Mouse (Mus musculus) G1E-ER4 (cell line): ENCODE data around the gene Tbx21. TPM values are rescaled to one million over a fixed set of nuclear protein-coding genes. Genes with fewer than 3 reads are reported as not detected.

Experiments used
- GATA1 ChIP-seq: IDR thresholded peaks from one replicate; pipeline ENCODE4 v1.8.0; 2012; ENCODE audit warnings: low read length, inconsistent platforms
- polyA plus RNA-seq: library from polyadenylated mRNA; stranded (reverse); fragments of >175 nt; gene quantifications from 2 replicates; pipeline ENCODE4 v1.2.3, GENCODE M21; 2012

The Tbx21 gene
- polyA plus RNA-seq: not detected in 2 replicates

DNA sequence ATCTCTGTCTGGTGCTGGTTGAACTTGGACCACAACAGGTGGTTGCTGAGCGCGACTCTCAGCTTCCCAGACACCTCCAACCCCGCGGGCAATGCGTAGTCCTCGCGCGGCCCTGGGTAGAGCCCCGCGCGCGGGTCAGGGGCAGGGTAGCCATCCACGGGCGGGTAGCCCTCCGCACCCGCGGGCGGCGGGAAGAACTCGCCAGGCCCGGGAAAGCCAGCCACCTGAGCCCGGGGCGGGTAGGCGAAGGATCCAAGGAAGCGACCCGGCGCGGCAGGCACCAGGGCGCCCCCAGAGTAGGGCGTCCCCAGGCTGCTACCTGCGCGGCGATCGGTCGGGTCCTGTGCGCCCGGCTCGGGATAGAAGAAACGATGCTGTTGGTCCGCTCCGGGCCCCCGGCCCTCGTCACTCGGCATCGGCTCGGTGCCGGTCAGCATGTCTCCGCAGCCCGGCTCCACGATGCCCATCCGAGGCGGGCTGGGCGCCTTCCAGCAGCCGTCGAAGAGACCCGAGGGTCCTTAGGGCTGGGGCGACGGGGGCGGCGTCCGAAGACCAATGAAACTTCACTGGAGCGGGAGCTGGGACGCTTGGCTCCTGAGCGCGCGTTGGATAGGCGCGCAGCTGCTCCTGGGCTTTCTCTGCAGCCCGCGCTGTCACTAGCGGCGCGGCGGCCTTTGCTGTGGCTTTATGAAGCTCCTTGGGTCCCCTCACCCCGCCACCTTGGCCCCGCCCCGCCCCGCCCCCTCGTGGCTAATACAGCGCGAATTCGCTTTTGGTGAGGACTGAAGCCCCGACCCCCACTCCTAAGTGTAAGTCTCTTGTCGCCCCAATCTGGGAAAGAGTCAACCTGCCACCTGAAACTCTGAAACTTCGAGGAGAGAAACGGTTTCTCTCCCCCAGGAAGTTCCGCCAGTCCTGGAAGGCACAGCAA lies at the start of gene Tbx21:
Gene Tbx21 (minus strand): TSS at position 661 of the 931 bp plus-strand sequence.
- no peak for TF ChIP-seq GATA1

DNA sequence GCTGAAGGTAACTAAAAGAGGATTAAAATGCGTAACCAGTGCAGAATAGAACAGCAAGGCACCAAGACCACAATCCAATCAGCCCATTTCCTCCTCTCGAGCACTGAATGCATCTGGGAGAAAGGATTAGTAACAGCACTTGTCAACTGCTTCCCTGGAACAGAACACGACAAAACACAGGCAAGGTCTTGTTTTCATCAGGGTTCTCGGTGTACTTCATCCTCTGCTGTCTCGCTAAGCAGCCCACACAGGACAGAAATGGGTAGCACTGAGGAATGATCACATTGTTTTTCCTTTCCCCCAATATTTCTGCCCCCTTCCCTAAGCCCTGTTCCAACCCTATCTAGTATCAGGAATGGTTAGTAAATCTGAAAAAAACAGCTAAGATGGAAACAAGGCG lies 45.2 kb upstream of the Tbx21 start:
- no peak for TF ChIP-seq GATA1

DNA sequence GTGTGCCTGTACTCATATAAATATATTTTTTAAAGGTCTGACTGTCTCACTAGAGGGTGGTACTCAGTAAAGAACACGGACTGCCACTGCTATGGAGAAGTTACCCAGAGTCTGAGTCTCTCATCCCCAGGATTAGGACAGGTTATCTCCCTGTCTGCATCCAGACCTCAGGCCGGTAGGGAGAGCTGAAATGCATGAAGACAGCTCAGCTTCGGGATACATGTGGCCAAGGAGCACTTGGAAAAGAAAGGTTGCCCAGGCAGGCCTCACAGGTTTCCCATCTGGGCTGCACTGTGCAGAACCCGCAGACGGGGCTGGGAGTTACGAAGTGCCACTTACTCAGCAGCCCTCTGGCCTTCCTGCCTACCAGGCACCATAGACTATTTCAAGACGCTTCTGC lies 41.9 kb upstream of the Tbx21 start:
- no peak for TF ChIP-seq GATA1

DNA sequence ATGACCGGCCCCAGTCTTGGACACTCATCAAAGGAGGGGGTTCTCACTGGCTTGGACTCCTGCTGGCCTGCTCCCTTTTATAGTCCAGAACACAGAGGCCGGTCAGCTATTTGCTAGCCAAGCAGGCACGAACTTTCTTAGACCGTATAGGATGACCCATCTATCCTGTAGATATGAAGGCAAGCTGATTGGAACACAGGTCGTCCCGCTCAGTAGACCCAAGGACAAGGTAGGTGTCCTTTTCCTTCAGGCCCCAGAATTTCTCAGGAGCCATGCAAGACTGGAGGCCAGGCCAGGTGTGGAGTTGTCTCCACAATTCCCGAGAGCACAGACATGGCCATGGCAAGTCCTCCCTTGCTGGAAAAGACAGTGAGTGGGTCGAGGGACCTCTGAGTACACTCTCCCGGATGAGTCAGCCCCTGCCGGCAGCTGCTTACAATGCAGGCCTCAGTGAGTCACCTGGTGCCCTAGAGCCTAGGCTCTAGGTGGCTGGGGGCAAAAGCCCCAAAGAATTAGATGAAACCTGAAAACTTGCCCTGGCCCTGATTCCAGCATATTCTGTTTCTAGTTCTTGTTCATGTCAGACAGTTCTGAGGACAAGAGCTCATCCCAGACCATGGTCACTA lies 37.6 kb upstream of the Tbx21 start:
- no peak for TF ChIP-seq GATA1

DNA sequence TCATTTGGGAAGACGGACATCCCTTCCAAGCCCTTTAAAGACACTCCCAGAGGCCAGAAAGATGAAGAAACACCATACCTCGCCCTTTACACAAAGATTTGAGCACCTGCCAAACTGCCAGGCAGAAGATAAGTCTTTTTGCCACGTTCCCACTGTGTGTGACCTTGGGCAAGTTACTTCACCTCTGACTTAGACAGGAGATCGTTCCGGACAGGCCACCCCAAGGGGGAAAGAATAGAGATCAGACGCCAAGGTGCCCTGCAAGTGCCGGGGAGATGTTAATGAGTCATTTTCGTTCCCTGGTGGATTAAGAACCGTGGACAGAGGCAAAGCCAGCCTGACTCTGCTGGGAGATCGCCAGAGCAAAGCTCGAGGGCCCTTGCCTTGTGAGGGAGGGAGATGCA lies 36.9 kb upstream of the Tbx21 start:
- TF ChIP-seq GATA1: no peak

DNA sequence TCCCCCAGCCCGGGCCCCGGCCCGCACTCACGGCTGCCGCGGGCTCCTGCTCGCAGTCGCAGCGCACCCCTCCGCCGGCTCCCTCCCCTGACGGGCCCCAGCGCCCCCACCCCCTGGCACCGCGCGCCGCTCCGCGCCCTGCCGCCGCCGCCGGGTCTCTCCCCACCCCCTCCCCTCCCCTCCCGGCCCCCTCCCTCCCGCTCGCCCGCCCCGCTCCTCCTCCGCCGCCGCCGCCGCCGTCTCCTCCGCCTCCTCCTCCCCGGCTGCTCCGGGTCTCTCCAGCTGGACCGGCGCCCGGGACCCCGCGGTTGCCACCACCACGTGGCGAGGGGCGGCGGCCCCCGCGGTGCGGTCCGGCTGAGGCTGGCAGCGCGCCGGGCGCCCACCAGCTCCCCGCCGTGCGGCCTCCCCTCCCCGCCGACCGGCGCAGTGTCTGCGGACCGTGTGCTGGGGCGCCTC lies 36.2 kb upstream of the Tbx21 start, which contains the start of gene Tbkbp1:
Gene Tbkbp1 (minus strand): TSS at position 153 of the 459 bp plus-strand sequence.
- TF ChIP-seq GATA1: no peak

DNA sequence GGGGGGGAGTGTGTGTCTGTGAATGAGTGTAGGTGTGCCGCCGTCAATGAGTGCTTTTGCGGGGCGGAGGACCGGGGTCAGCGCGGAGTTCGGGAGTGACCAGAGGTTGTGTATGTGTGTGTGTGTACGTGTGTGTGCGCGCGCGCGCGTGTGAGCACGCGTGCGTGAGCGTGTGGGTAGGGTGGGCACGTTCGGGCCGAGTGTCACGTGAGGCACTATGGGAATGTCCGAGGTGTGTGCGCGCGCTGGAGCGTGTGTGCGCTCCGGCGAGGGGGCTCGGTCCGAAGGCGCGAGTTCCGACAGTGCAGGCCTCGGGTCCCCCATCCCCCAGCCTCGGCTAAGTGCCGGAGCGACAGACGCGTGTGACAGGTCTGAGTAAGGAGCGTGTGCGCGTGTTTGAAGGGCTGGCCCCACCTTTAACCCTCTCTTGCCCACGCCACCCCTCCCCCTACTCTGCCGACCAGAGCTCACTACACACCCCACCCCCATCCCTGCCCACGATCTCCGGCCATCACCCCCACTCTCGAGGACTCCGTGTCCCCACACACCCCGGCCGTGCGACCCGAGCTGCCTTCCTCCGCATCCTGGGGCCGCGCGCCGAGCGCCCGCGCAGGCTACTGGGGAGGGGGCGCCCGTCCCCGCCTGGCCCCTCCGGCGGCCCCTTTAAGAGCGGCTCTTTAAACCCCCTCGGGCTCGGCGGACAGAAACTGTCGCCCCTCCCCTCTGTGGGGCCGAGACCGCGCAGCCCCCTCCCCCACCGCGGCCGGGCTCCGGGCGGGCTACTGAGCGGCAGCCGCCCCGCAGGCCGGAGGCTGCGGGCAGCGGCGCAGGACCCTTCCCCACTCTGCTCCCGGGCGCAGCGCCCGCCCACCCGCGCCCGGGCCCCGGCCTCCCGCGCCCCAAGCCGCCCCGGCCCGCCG lies 35.5 kb upstream of the Tbx21 start:
- TF ChIP-seq GATA1: no peak

DNA sequence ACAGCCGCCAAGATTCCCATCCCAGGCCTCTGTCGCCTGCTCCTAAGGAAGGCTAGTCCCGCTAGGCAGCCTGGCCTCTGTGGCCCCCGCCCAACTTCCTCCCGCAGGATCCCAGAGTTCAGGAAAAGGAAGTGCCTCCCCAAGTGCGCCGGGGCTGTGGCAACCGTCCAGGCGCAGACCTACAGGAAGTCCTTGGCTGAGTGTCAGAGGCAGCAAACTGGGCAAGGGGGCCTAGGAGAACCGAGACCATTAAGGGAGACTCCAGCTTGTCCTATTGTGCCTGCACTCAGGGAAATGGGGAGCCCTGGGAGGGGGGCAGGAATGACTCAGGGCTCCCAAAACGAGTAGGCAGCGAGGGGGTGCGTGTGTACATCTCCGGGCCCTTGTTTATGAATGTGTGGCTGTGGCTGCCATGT lies 34.9 kb upstream of the Tbx21 start:
- TF ChIP-seq GATA1: no peak

DNA sequence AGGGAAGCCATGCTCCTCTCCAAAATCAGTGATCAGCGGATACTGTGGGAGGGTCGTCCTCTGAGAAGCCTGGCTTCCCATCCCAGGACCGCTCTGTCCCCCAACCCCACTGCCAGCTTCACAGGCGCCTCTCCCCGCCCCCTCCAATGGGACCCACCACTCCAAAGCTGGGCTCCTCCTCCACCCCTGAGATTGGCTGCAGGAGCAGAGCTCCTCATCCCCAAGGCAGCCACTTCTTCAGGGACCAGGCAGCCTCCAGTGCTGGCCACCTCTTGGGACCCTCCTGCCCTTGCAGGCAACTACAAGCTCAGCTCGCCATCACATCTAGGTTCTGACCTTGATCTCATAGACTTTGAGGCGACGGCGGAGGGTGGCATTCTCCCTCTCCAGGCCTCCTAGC lies 33.9 kb upstream of the Tbx21 start:
- no peak for TF ChIP-seq GATA1

DNA sequence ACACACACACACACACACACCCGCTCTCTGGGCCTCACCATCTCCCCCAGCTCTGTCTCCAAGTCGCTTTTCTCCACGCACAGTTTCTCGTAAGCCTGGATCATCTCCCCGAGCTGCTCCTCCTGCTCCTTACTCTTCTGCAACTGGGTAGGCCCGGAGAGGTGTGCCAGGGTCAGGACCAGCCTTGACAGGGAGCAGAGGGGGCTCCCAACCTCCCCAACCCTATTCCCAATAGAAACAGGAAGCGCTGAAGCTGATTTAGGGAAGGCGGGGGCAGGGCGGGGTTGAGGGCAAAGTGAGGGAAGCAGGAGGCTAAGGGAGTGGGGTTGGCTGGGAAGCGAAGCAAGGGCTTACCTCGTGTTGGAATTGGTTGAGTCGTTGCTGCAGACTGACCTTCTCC lies 33.5 kb upstream of the Tbx21 start:
- TF ChIP-seq GATA1: no peak

DNA sequence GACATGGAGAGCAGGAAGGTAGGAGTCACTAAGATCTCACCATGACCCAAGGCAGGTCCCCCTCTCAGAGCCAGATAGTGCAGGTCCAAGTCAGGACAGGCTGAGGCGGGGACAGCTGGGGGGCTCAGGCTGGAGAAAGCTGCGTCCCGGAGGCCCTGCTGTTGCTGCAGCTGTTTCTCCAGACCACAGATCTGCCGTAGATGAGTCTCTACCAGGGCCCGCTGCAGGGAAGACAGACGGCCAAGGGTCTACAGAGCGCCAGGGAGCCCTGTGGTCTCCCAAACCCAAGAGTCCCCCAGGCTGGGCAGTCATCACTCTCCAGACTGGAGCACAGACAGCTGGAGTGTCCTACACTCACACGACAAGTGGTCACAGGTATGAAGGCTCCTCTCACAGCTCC lies 32.2 kb upstream of the Tbx21 start:
- TF ChIP-seq GATA1: no peak

DNA sequence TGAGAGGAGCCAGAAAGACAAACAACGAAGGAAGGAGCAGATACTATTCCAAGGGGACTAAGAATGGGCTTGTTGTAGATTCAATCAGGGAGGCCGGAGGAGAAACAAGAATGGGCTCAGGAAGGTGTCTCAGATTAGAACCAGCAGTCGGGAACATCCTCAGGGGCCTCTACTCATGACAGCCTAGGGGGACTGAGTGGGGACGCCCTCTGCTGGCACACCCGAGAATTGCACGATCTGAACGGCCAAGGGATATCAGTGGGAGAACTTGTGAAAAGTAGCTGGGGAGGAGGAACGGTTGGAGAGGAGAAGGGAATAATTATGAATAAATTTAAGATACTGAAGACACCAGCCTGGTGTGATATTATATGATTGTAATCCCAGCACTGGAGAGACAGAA lies 31.6 kb upstream of the Tbx21 start:
- TF ChIP-seq GATA1: no peak

DNA sequence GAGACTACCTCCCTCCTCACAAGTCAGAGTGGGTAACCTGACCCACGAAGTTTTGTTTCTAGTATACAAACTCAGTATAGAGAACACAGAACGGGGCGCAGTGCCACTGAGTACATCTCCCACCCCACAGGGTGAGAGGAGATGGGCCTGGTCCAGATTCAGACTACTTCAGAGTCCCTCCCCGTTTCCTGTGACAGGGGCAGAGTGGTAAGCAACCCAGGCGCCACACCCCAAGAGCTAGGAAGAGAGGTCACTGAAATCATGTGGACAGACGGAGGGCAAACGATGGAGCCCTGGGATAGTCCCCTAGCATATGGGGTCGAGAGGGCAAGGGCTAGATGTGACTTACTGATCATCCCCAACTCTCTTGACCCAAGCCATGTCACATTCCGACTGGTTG lies 30.8 kb upstream of the Tbx21 start:
- no peak for TF ChIP-seq GATA1

DNA sequence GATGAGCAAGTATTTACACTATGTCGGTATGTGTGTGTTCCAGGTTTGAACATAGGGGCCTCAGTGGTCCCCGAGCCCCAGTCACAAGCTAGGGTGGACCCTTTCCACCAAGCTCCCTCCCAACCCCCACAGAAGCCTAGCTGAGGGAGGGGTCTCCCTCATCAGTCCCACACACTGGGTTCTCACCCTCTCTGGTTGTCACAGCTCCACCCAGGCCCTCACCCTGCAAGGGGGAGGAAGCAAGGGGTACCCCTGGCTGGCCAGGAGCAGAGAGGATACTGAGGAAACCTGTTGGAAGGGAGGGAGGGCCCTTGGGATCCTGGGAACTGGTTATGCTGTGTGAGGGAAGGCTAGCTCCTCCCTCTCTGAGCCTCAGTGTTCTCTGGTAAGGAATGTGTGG lies 30.2 kb upstream of the Tbx21 start:
- TF ChIP-seq GATA1: no peak

DNA sequence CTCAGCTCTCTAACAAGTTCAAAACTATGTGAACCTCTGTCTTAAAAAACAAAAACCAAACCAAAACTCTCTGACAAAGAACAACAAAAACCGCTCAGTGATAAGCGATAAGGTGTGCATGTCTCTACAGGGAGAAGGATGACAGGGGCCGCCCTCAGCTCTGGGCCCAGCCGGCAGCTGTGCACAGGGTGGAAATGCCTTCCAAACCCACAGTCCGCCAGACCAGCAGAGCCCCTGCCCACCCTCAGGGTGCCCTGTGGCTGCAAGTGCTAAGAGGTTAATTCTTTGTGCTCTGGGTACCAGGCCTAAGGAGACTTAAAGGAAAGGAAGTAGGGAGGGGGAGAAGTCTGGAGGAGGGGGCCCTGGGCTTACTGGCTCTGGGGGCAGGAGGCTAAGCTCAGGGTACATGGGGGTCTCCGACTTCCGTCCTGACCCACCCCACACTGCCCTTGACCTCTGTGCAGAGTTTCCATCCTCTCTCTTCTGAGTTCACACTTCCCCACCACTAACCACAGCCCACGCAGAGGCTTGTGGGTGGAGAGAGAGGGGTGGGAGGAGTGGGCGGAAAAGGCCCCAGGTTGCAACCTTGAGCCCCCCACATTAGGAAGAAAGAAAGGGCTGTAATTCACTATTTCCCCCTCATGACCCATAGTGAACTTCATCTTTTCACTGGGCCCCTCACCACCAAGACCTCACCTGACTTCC lies 28.2 kb upstream of the Tbx21 start:
- no peak for TF ChIP-seq GATA1

DNA sequence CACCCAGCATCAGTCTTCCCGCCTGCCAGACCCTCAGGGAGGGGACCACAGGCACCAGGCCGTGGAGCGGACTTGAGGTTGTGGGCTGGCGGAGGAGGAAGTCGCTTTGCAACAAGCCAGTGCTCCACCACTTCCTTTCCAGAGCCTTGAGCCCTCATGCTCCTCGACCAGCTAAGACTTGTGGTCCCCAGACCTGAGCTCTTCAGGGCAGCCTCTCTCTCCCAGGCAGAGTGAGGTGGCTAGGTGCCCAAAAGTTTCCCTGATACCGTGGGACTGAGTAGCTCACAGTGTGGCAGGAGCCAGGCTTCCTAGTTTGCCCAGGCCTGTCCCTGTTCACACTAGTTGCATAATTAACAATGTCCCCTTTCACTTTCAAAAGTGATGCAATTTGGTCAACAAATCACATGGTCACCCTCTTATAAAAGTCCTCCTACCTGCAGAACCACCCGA lies 27.1 kb upstream of the Tbx21 start:
- TF ChIP-seq GATA1: no peak
